In the genomic region with DNA sequence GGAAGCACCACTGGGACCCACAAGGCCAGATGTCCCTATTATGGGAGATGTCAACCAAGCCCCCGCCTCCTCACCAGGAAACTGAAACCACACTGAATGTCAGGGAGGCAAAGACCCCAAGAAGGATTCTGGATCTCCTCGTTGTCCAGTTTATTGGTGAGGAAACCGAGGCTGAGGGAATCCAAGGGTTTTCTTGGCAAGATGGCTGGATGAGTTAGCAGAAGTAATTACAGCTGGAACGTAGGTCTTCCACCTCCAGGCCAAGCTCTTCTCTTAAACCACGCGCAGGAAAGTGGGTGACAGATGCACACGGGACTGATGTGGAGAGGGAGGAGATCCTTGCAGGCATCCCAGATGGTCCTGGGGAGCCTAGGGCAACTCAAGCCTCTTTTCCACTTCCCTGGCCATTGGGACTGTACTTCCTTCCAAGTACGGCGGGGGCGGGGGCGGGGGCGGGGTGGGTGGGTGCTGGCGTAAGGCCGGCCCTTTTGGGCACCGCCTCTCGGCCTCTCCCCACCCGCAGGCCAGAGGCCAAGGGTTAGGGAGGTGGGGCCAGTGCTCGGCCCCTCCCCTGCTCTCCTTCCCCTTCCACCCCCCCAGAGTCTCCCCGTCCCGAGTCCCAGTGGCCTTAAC, we compare ENCODE assay signal across 7 mouse cellular contexts. TPM values are rescaled to one million over a fixed set of nuclear protein-coding genes. Genes with fewer than 3 reads are reported as not detected.
DNase-seq lines count a peak whose midpoint lies in the region; ATAC-seq lines count a peak whose summit lies in the region.

No protein-coding gene starts in this region.

- peak; percentile 61 to 63 for ATAC-seq in hematopoietic stem cell, adult 5-6 weeks (replicated peaks in 1 of 2; ENCODE audit: insufficient read depth in 1 of 2, low FRiP score in 2 of 2, low TSS enrichment in 1 of 2, low read depth in 1 of 2, poor library complexity in 2 of 2, severe bottlenecking in 2 of 2)
- peak; percentile 81 for ATAC-seq in megakaryocyte, adult 5-6 weeks (ENCODE audit: poor library complexity, severe bottlenecking)

- peaks cover 13% of the 10 kb centered on the region; the same call in 1 of the 2 replicates for H3K4me1 ChIP-seq in brown adipose tissue, adult 24 weeks (ENCODE audit: control insufficient read depth, insufficient read depth, insufficient read length, low read length)

- peak overlapping the region; percentile 79 for H3K4me3 ChIP-seq in brown adipose tissue, adult 24 weeks (ENCODE audit: insufficient read depth, low read depth, low read length)

- DNase-seq in left cerebral cortex, adult 8-10 months (ENCODE audit: low spot score in 2 of 2): peak; percentile 13 to 22
- DNase-seq in left cerebral cortex, adult 11 months (ENCODE audit: low spot score): no peak
- no peak for DNase-seq in ovary, postnatal 36 days (ENCODE audit: low spot score)
- DNase-seq in urinary bladder, postnatal 4 days (ENCODE audit: low spot score in 2 of 2): no peak

- H3K27ac ChIP-seq in brown adipose tissue, adult 24 weeks (replicated peaks; ENCODE audit: low read depth, low read length): peak overlapping the region; percentile 71

RNA-seq across cellular contexts. Expression of a gene that starts 0.6 kb away (rescaled TPM):
- 10 to 100 TPM; 64.4 to 81.1 (median 79.0) TPM for total RNA-seq in left cerebral cortex, adult 8-10 months (2022)
- 7.2 and 8.0 TPM in 2 replicates for polyA plus RNA-seq in brown adipose tissue, adult 24 weeks (2012; ENCODE audit: insufficient read depth, insufficient read length, missing spikeins)
- 15.5 and 16.8 TPM in 2 replicates for total RNA-seq in hematopoietic stem cell, adult 5-6 weeks (2017)
- total RNA-seq in megakaryocyte, adult 5-6 weeks (2015): 182 and 187 TPM in 2 replicates
- 63.8 and 76.0 TPM in 2 replicates for total RNA-seq in megakaryocyte, adult 5-6 weeks (2017)

Comparison
In these comparisons a context has a peak if more than half of its experiments do, and no peak if none do; other contexts are left out.
1. DNase-seq: peak in left cerebral cortex, adult 8-10 months (2 of 2); none in left cerebral cortex, adult 11 months (single experiment), ovary, postnatal 36 days (single experiment) and urinary bladder, postnatal 4 days (0 of 2).